Mouse (Mus musculus) intestine, postnatal 0 days (tissue): ENCODE data around the gene Ppm1j. TPM values are rescaled to one million over a fixed set of nuclear protein-coding genes. Genes with fewer than 3 reads are reported as not detected.
"Not testable (repeated sequence)": the region's sequence is repeated elsewhere in the genome, so short reads cannot be mapped to it uniquely, and the experiment has no call there.

Experiments used
- ATAC-seq: fragments of 200-750 bp; cut with Nextera tagmentation; 2 replicates; pipeline ENCODE4 v1.8.0; 2017; ENCODE audit warnings: mild to moderate bottlenecking, moderate TSS enrichment, moderate library complexity
- H3K27ac ChIP-seq: fragments of 300-500 bp; sonication (generic); 2 replicates; pipeline ENCODE4 v1.5.1; 2014; ENCODE audit warnings: mild to moderate bottlenecking, low read depth, low read length, moderate library complexity
- H3K27me3 ChIP-seq: fragments of 300-500 bp; sonication (generic); replicated peaks from 2 replicates; pipeline ENCODE4 v1.6.1; 2014; ENCODE audit warnings: low read length, mixed read lengths; ENCODE audit not compliant: control insufficient read depth, insufficient read depth
- H3K36me3 ChIP-seq: fragments of 300-500 bp; sonication (generic); 2 replicates; pipeline ENCODE4 v1.6.1; 2014; ENCODE audit warnings: mild to moderate bottlenecking, moderate library complexity; ENCODE audit not compliant: control insufficient read depth, insufficient read depth
- H3K4me1 ChIP-seq: fragments of 300-500 bp; sonication (generic); replicated peaks from 2 replicates; pipeline ENCODE4 v1.6.1; 2014; ENCODE audit warnings: antibody characterized with exemption, low read length, mixed read lengths; ENCODE audit not compliant: control insufficient read depth, insufficient read depth
- H3K4me2 ChIP-seq: fragments of 300-500 bp; sonication (generic); replicated peaks from 2 replicates; pipeline ENCODE4 v1.6.1; 2014; ENCODE audit warnings: low read depth, mild to moderate bottlenecking, moderate library complexity
- H3K4me3 ChIP-seq: fragments of 300-500 bp; sonication (generic); 2 replicates; pipeline ENCODE4 v1.5.1; 2014; ENCODE audit warnings: low read depth, low read length
- H3K9ac ChIP-seq: fragments of 300-500 bp; sonication (generic); 2 replicates; pipeline ENCODE4 v1.6.1; 2014; ENCODE audit warnings: mild to moderate bottlenecking, low read depth, low read length
- H3K9me3 ChIP-seq: fragments of 300-500 bp; sonication (generic); 2 replicates; pipeline ENCODE4 v1.6.1; 2016; ENCODE audit warnings: mixed run types; ENCODE audit not compliant: control insufficient read depth
- CTCF ChIP-seq: sonication (generic); IDR thresholded peaks from 2 replicates; pipeline ENCODE4 v1.5.1; 2016; ENCODE audit warnings: low read depth, mild to moderate bottlenecking, control low read depth, antibody characterized with exemption, moderate library complexity
- WGBS: fragments of 180-500 bp; shearing (Covaris S2); extraction: QIAGEN DNeasy Blood & Tissue Kit; methylation state at CpG from one replicate; pipeline ENCODE4 v1.1.7; 2014; 5-methylcytosine and 5-hydroxymethylcytosine counted together
- polyA plus RNA-seq: library from polyadenylated mRNA; unstranded; fragments of >200 nt; fragmentation: Nextera tagmentation; extraction: Ambion mirVana; gene quantifications from 2 replicates; pipeline ENCODE4 v1.2.1, GENCODE M21; 2015

The Ppm1j gene
- polyA plus RNA-seq, 1 experiment from 2014 or later = 24.4 TPM

DNA sequence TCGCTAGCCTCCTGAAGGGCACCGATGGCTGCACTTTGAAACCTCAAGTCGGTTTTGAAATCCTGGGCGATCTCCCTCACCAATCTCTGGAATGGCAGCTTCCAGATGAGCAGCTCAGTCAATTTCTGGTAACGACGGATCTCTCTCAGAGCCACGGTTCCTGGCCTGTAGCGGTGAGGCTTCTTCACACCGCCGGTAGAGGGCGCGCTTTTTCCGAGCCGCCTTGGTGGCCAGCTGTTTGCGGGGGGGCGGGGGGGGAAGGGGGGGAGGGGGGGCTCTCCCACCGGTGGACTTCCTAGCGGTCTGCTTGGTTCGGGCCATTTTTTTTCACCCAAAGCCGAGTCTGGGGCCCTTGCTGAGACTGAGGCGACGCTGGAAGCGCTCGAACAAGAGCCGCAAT lies 28.0 kb upstream of the Ppm1j start:
- H3K36me3 ChIP-seq, H3K27ac ChIP-seq, H3K4me3 ChIP-seq, H3K4me1 ChIP-seq, ATAC-seq, H3K9ac ChIP-seq, H3K27me3 ChIP-seq, H3K9me3 ChIP-seq: not testable (repeated sequence)
- peak; percentile 61 for TF ChIP-seq CTCF
- H3K4me2 ChIP-seq = 0 out of 2 replicates have a peak overlapping the region, but pooled peaks have one; percentile 17
- 27% methylated on average over 18 of the region's 25 CpGs for WGBS

- Histone ChIP-seq H3K4me2 (peak overlapping the region; percentile 73), H3K4me1 (no peaks in the 10 kb centered on the region; the same call in 1 of the 2 replicates), H3K27ac (no peak overlapping the region), H3K27me3 (no peaks in the 10 kb centered on the region), H3K9ac (peak overlapping the region; percentile 46), H3K36me3 (no peaks in the 10 kb centered on the region), H3K9me3 (no peaks in the 10 kb centered on the region), H3K4me3 (peak overlapping the region; percentile 36)
- ATAC-seq = peak; percentile 67; the same call in 1 of the 2 replicates
- WGBS = 1% methylated on average over 27 of the region's 27 CpGs
- peak; percentile 90 for TF ChIP-seq CTCF
These were observed 22.4 kb upstream of the Ppm1j start for GRCm38 (mm10) chr3:104758406-104758805.

DNA sequence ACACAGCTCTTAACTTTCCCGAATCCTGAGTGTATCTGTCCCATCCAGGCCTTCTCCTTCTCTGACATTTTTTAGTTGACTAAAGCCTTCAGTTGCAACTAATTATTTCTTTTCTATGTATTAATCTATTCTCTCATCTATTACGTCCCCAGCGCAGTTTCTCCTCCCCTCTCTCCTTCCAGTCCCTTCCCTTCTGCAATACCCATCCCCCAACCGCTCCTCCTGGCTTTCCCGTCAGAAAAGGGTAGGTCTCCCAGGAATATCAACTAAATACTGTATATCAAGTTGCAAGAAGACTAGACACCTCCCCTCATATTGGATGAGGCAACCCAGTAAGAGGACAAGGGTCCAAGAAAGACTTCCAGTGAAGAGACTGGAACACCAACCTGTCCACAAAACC lies 22.0 kb upstream of the Ppm1j start:
- Histone ChIP-seq H3K4me2 (peak overlapping the region; percentile 73), H3K9me3 (no peaks in the 10 kb centered on the region), H3K36me3 (no peaks in the 10 kb centered on the region), H3K4me1 (no peaks in the 10 kb centered on the region; the same call in 1 of the 2 replicates), H3K27me3 (no peaks in the 10 kb centered on the region), H3K4me3 (peak overlapping the region; percentile 36), H3K9ac (peak overlapping the region; percentile 46; the same call in 1 of the 2 replicates), H3K27ac (no peak overlapping the region)
- no peak for TF ChIP-seq CTCF
- no peak for ATAC-seq
- 22% methylated on average over 5 of the region's 5 CpGs for WGBS

DNA sequence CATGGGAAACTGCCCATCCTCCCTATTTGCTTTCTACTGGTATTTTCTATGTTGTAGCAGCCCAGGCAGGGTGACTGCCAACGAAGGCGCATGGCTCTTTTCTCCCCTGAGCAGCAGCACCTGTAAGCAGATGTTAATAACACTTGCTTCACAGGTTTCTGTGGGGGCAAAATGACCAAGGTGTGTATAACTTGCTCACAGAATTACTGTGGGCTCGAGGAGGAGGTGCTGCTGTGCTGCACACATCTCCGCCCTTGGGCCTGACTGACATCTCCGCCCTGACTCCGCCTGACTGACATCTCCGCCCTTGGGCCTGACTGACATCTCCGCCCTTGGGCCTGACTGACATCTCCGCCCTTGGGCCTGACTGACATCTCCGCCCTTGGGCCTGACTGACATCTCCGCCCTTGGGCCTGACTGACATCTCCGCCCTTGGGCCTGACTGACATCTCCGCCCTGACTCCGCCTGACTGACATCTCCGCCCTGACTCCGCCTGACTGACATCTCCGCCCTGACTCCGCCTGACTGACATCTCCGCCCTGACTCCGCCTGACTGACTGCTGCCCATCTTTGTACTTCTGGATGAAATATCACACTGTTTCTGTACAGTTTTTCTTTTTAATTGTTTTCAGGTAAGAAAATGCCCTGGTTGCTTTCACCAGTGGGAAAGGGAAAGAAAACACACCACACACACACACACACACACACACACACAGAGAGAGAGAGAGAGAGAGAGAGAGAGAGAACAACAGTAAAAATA lies 18.6 kb upstream of the Ppm1j start:
- H3K4me2 ChIP-seq, H3K4me1 ChIP-seq, H3K4me3 ChIP-seq, H3K27me3 ChIP-seq, H3K9ac ChIP-seq, H3K36me3 ChIP-seq, H3K9me3 ChIP-seq, ATAC-seq, H3K27ac ChIP-seq: not testable (repeated sequence)
- 24% methylated on average over 20 of the region's 20 CpGs for WGBS

GRCm38 (mm10) chr3:104765021-104765420 lies 15.8 kb upstream of the Ppm1j start:
- Histone ChIP-seq H3K4me3 (no peak overlapping the region), H3K36me3 (no peaks in the 10 kb centered on the region), H3K27ac (no peak overlapping the region), H3K9ac (no peak overlapping the region), H3K4me2 (no peak overlapping the region), H3K9me3 (no peaks in the 10 kb centered on the region), H3K27me3 (no peaks in the 10 kb centered on the region), H3K4me1 (no peaks in the 10 kb centered on the region)
- ATAC-seq = no peak
- peak; percentile 78 for TF ChIP-seq CTCF
- 25% methylated on average over 4 of the region's 4 CpGs for WGBS

- Histone ChIP-seq H3K27me3 (no peaks in the 10 kb centered on the region), H3K36me3 (no peaks in the 10 kb centered on the region), H3K4me3 (no peak overlapping the region), H3K9ac (no peak overlapping the region), H3K9me3 (no peaks in the 10 kb centered on the region), H3K27ac (no peak overlapping the region), H3K4me2 (no peak overlapping the region), H3K4me1 (no peaks in the 10 kb centered on the region)
- 49% methylated on average over 2 of the region's 2 CpGs for WGBS
- TF ChIP-seq CTCF = no peak
- ATAC-seq = no peak
These were observed 13.7 kb upstream of the Ppm1j start for GRCm38 (mm10) chr3:104767141-104767540.
